Mouse (Mus musculus) bone marrow, adult 2 months (tissue): ENCODE measurements around the gene Prdm16.

ENCODE experiments used
- CTCF ChIP-seq: fragments of 200-500 bp; IDR thresholded peaks from 2 replicates; pipeline ENCODE4 v1.5.1; 2011; ENCODE audit warnings: low read length, control low read depth; ENCODE audit not compliant: control insufficient read depth, insufficient read depth
- POLR2A ChIP-seq: fragments of 200-500 bp; IDR thresholded peaks from 2 replicates; pipeline ENCODE4 v1.6.1; 2011; ENCODE audit warnings: low read depth, mild to moderate bottlenecking, control low read depth, low read length, borderline replicate concordance; ENCODE audit not compliant: control insufficient read depth

DNA sequence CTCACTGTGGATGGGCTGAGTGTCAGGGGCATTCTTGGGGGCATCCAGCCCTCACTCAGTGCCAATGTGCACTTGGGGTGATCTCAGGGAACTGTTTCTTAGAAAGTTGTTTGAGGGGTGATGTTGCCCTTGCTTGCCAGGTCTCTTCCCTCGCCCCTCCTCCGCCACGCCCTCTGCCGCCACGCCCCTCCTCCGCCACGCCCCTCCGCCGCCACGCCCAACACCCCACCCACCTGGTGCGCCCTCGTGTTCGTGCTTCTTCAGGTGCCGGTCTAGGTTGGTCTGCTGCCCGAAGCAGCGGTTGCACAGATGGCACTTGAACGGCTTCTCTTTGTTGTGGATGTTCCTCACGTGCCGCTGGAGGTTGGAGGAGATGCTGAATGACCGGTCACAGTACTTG is 308.2 kb downstream of the Prdm16 start:
- TF ChIP-seq CTCF, result no peak
- TF ChIP-seq POLR2A, result no peak
